Mouse (Mus musculus) forebrain, embryonic 16.5 days (tissue): ENCODE data around the gene Ppp2r5c. TPM values are rescaled to one million over a fixed set of nuclear protein-coding genes. Genes with fewer than 3 reads are reported as not detected.

ENCODE experiments used
- ATAC-seq: fragments of 200-750 bp; cut with Nextera tagmentation; 2 replicates; pipeline ENCODE4 v1.8.0; 2017; ENCODE audit warnings: mild to moderate bottlenecking, moderate library complexity
- H3K27ac ChIP-seq: fragments of 300-500 bp; sonication (generic); 2 replicates; pipeline ENCODE4 v1.5.1; 2014; ENCODE audit warnings: low read length, control low read depth
- H3K27me3 ChIP-seq: fragments of 300-500 bp; sonication (generic); replicated peaks from 2 replicates; pipeline ENCODE4 v1.6.1; 2014; ENCODE audit warnings: low read length; ENCODE audit not compliant: control insufficient read depth, insufficient read depth
- H3K36me3 ChIP-seq: fragments of 300-500 bp; sonication (generic); 2 replicates; pipeline ENCODE4 v1.6.1; 2014; ENCODE audit not compliant: control insufficient read depth, insufficient read depth
- H3K4me1 ChIP-seq: fragments of 300-500 bp; sonication (generic); replicated peaks from 2 replicates; pipeline ENCODE4 v1.6.1; 2014; ENCODE audit warnings: low read length; ENCODE audit not compliant: control insufficient read depth, insufficient read depth
- H3K4me2 ChIP-seq: fragments of 300-500 bp; sonication (generic); 2 replicates; pipeline ENCODE4 v1.6.1; 2014; ENCODE audit warnings: mild to moderate bottlenecking, low read length, control low read depth
- H3K4me3 ChIP-seq: fragments of 300-500 bp; sonication (generic); replicated peaks from 2 replicates; pipeline ENCODE4 v1.5.1; 2014; ENCODE audit warnings: mild to moderate bottlenecking, low read length, control low read depth
- H3K9ac ChIP-seq: fragments of 300-500 bp; sonication (generic); replicated peaks from 2 replicates; pipeline ENCODE4 v1.6.1; 2014; ENCODE audit warnings: low read depth, low read length, control low read depth
- H3K9me3 ChIP-seq: fragments of 300-500 bp; sonication (generic); 2 replicates; pipeline ENCODE4 v1.6.1; 2016; ENCODE audit warnings: low read length; ENCODE audit not compliant: control insufficient read depth
- WGBS: fragments of 180-500 bp; shearing (Covaris S2); extraction: QIAGEN DNeasy Blood & Tissue Kit; methylation state at CpG from one replicate; pipeline ENCODE4 v1.1.7; 2014; 5-methylcytosine and 5-hydroxymethylcytosine counted together
- polyA plus RNA-seq: library from polyadenylated mRNA; unstranded; fragments of >200 nt; fragmentation: Nextera tagmentation; extraction: Ambion mirVana; gene quantifications from 2 replicates; pipeline ENCODE4 v1.2.1, GENCODE M21; 2015

Gene Ppp2r5c
- polyA plus RNA-seq: 139 and 145 TPM in 2 replicates

DNA sequence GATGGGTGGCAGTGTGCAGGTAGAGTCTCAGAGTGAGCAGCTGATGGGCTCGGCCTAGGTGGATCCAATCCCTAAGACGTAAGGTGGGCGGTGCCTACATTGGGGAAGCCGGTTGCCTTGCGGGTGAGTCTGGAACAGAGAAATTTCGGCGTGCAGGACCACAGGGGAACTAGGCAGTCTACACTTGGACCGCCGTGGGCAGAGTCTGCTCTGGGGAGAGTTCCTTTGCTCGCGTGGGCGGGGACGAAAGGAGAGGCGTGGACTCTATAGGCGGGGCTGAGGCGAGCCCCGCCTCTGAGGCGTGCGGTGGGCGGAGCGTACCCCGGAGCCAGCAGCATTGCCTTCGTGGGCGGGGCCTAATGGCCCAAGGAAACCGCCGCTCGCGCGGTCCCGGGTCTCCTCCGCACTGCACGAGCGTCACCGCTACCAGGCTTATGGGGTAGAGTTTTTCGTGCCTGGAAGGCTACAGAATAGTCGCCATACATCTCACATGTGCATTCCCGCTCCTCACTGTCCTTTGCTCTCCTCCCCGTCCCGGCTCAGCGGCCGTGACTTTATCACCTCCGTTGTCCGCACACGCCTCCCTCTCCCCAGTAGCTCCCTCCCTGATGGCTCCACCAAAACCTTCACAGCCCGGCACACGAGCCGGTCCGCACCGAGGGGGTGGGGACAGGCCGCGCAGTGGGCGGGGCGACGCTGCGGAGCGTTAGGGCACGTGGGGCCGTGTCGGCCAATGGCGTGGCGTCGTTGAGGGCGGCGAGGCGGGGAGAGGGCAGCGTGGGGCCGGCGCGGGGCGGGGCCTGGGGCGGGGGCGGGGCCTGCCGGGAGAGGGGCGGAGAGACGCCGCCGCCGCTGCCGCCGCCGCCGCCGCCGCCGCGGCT, at the start of gene Ppp2r5c:
TSS of gene Ppp2r5c (plus strand) at position 831 of the 881 bp plus-strand sequence.
- Histone ChIP-seq H3K27ac (peak within 1 kb of the TSS; percentile 97), H3K9ac (peak within 1 kb of the TSS; percentile 92), H3K36me3 (no peaks in the 10 kb centered on the region; the same call in 1 of the 2 replicates), H3K4me3 (peak within 1 kb of the TSS; percentile 92), H3K4me1 (peaks cover 13% of the 10 kb centered on the region), H3K27me3 (0 out of 2 replicates have a peak, but pooled peaks cover 3% of the 10 kb centered on the region), H3K9me3 (no peaks in the 10 kb centered on the region), H3K4me2 (peak within 1 kb of the TSS; percentile 81)
- ATAC-seq: peak; percentile 95
- WGBS: under 1% methylated on average over 68 of the region's 86 CpGs

- ATAC-seq: peak; percentile 38; the same call in 1 of the 2 replicates
Observed at GRCm38 (mm10) chr12:110398351-110398750, 48.6 kb upstream of the Ppp2r5c start.

DNA sequence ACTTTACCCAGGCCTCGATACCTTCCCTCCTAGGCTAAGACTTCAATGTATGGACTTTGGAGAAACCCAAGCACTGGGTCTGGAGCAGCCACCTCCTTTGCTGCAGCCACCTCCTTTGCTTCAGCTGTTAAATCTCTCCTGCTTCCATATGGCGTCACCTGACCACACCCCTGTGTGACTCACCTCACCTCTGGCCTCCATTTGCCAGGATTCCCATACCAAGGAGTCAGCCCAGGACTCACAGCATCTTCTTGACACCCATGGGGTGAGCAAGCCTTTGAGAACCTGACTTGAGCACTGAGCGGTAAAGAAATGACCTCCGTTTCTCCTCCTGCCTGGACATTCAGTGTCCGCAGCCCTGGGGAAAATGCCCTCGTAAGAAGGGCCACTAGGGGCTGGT, 47.8 kb upstream of the Ppp2r5c start:
- Histone ChIP-seq H3K27me3 (no peaks in the 10 kb centered on the region), H3K4me3 (no peak overlapping the region), H3K4me2 (no peak overlapping the region), H3K4me1 (no peaks in the 10 kb centered on the region), H3K36me3 (no peaks in the 10 kb centered on the region), H3K9ac (no peak overlapping the region), H3K27ac (no peak overlapping the region), H3K9me3 (no peaks in the 10 kb centered on the region)
- 88% methylated on average over 6 of the region's 6 CpGs for WGBS
- no peak for ATAC-seq

More at GRCm38 (mm10) chr12:110398351-110398750, 48.6 kb upstream of the Ppp2r5c start:
- Histone ChIP-seq H3K9me3 (no peaks in the 10 kb centered on the region), H3K36me3 (no peaks in the 10 kb centered on the region), H3K27me3 (no peaks in the 10 kb centered on the region), H3K4me1 (no peaks in the 10 kb centered on the region), H3K4me3 (no peak overlapping the region), H3K9ac (no peak overlapping the region), H3K27ac (no peak overlapping the region), H3K4me2 (no peak overlapping the region)
- WGBS: 26% methylated on average over 8 of the region's 8 CpGs

GRCm38 (mm10) chr12:110400936-110401335, 46.0 kb upstream of the Ppp2r5c start:
- Histone ChIP-seq H3K27ac (no peak overlapping the region), H3K4me3 (no peak overlapping the region), H3K9me3 (no peaks in the 10 kb centered on the region), H3K4me2 (no peak overlapping the region), H3K36me3 (no peaks in the 10 kb centered on the region), H3K9ac (no peak overlapping the region), H3K27me3 (no peaks in the 10 kb centered on the region), H3K4me1 (no peaks in the 10 kb centered on the region)
- no peak for ATAC-seq
- WGBS: 87% methylated on average over 5 of the region's 5 CpGs

DNA sequence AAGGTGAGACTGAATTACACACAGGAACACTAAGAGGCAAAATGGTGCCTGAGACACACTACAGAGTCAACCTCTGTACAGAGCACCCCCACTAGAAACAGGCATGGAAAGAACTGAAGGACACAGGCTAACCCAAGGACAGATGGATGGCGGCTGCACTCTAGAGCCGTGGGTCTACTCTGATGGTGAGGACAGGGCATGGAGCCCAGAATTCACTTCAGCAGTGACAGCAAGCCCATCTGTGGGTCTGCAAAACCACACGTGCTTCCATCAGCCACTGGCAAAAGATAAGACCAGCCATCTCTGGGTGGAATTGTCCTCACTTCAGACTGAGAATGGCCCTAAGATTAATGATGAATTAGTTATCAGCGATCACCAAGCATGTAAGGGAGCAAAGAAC, 45.0 kb upstream of the Ppp2r5c start:
- WGBS: 87% methylated on average over 4 of the region's 4 CpGs
- H3K27me3 ChIP-seq: no peaks in the 10 kb centered on the region
- H3K4me2 ChIP-seq: no peak overlapping the region
- no peak overlapping the region for H3K9ac ChIP-seq
- H3K27ac ChIP-seq: no peak overlapping the region
- H3K9me3 ChIP-seq: no peaks in the 10 kb centered on the region
- no peaks in the 10 kb centered on the region for H3K36me3 ChIP-seq
- no peak for ATAC-seq
- no peak overlapping the region for H3K4me3 ChIP-seq
- no peaks in the 10 kb centered on the region for H3K4me1 ChIP-seq

GRCm38 (mm10) chr12:110416244-110416643, 30.7 kb upstream of the Ppp2r5c start:
- Histone ChIP-seq H3K4me1 (0 out of 2 replicates have a peak, but pooled peaks cover 3% of the 10 kb centered on the region), H3K4me2 (no peak overlapping the region), H3K27ac (no peak overlapping the region), H3K4me3 (no peak overlapping the region), H3K9me3 (no peaks in the 10 kb centered on the region), H3K27me3 (0 out of 2 replicates have a peak, but pooled peaks cover 2% of the 10 kb centered on the region), H3K36me3 (no peaks in the 10 kb centered on the region), H3K9ac (no peak overlapping the region)
- WGBS: 50% methylated on average over 3 of the region's 3 CpGs
- no peak for ATAC-seq

DNA sequence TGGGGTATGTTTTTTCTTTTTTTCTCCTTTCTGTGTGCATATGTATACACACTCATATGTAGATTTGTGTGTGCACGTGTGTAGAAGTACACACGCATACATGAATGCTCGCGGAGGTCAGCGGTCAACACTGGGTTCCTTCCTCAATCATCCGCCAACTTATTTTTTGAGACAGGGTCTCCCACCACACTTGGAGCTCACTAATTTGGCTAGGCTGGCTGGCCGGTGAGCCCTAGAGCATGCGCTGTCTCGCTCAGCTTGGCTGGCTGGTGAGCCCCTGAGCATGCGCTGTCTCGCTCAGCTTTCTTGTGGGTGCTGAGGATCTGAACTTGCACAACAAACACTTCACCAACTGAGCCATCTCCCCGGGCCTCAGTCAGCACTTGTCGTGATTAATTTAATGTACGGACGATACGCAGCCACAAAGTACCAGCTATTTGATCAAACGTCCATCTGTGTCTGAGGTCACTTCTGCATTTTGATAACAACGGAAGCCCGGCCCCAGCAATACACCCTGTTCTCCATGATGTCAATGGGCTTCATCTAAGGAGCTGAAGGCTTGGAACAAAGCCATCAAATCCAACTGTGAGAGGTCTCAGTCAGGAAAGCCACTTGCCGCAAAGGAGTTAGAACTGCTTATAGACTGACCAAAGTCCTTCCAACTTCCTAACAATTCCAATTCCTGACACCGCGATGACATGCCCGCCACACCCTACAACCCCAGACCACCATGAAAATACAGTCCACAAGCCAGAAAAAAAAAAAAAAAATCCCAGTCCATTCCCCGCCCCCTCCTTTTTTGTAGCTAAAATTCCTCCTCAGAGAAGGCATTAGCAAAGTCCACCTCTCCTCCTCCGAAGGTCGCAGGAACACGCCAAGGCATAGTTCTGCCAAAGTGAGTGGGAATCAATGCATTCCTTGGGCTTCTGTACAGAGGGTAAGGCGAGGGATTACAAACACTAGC, 29.6 kb upstream of the Ppp2r5c start:
- H3K27ac ChIP-seq: no peak overlapping the region
- no peaks in the 10 kb centered on the region for H3K9me3 ChIP-seq
- no peaks in the 10 kb centered on the region for H3K36me3 ChIP-seq
- peak overlapping the region; percentile 1; the same call in 1 of the 2 replicates for H3K4me2 ChIP-seq
- no peak for ATAC-seq
- H3K27me3 ChIP-seq: 0 out of 2 replicates have a peak, but pooled peaks cover 2% of the 10 kb centered on the region
- H3K4me3 ChIP-seq: no peak overlapping the region
- WGBS: 54% methylated on average over 28 of the region's 28 CpGs
- H3K9ac ChIP-seq: no peak overlapping the region
- H3K4me1 ChIP-seq: 0 out of 2 replicates have a peak, but pooled peaks cover 3% of the 10 kb centered on the region

GRCm38 (mm10) chr12:110417987-110418734, 28.8 kb upstream of the Ppp2r5c start:
- Histone ChIP-seq H3K4me2 (no peak overlapping the region), H3K9ac (no peak overlapping the region), H3K4me3 (no peak overlapping the region), H3K27me3 (0 out of 2 replicates have a peak, but pooled peaks cover 2% of the 10 kb centered on the region), H3K36me3 (no peaks in the 10 kb centered on the region), H3K9me3 (no peaks in the 10 kb centered on the region), H3K4me1 (0 out of 2 replicates have a peak, but pooled peaks cover 3% of the 10 kb centered on the region), H3K27ac (no peak overlapping the region)
- no peak for ATAC-seq
- WGBS: 48% methylated on average over 20 of the region's 20 CpGs
